Mouse (Mus musculus) forebrain, embryonic 12.5 days (tissue): ENCODE data around the gene Arrdc5. TPM values are rescaled to one million over a fixed set of nuclear protein-coding genes. Genes with fewer than 3 reads are reported as not detected.

Experiments
- ATAC-seq: fragments of 200-750 bp; cut with Nextera tagmentation; 2 replicates; pipeline ENCODE4 v1.8.0; 2017; ENCODE audit warnings: moderate TSS enrichment; ENCODE audit not compliant: low FRiP score
- H3K27ac ChIP-seq: fragments of 300-500 bp; sonication (generic); 2 replicates; pipeline ENCODE4 v1.5.1; 2016; ENCODE audit warnings: mild to moderate bottlenecking
- H3K27me3 ChIP-seq: fragments of 300-500 bp; sonication (generic); 2 replicates; pipeline ENCODE4 v1.6.1; 2016; ENCODE audit warnings: mild to moderate bottlenecking
- H3K36me3 ChIP-seq: fragments of 300-500 bp; sonication (generic); replicated peaks from 2 replicates; pipeline ENCODE4 v1.6.1; 2016; ENCODE audit warnings: mild to moderate bottlenecking
- H3K4me1 ChIP-seq: fragments of 300-500 bp; sonication (generic); 2 replicates; pipeline ENCODE4 v1.6.1; 2016
- H3K4me2 ChIP-seq: fragments of 300-500 bp; sonication (generic); 2 replicates; pipeline ENCODE4 v1.6.1; 2016; ENCODE audit warnings: mild to moderate bottlenecking, moderate library complexity
- H3K4me3 ChIP-seq: fragments of 300-500 bp; sonication (generic); replicated peaks from 2 replicates; pipeline ENCODE4 v1.5.1; 2016; ENCODE audit warnings: mild to moderate bottlenecking
- H3K9ac ChIP-seq: fragments of 300-500 bp; sonication (generic); 2 replicates; pipeline ENCODE4 v1.6.1; 2016; ENCODE audit warnings: mild to moderate bottlenecking
- H3K9me3 ChIP-seq: fragments of 300-500 bp; sonication (generic); 2 replicates; pipeline ENCODE4 v1.6.1; 2016
- WGBS: fragments of 180-500 bp; shearing (Covaris S2); methylation state at CpG from one replicate; pipeline ENCODE4 v1.1.7; 2016; 5-methylcytosine and 5-hydroxymethylcytosine counted together
- polyA plus RNA-seq: library from polyadenylated mRNA; unstranded; fragments of >200 nt; fragmentation: Nextera tagmentation; extraction: Ambion mirVana; gene quantifications from 2 replicates; pipeline ENCODE4 v1.2.1, GENCODE M21; 2016

The Arrdc5 gene
- polyA plus RNA-seq, 1 experiment from 2014 or later: not detected

GRCm38 (mm10) chr17:56326153-56327147 is 26.4 kb upstream of the Arrdc5 start:
- H3K4me1 ChIP-seq: peaks cover 42% of the 10 kb centered on the region
- no peaks in the 10 kb centered on the region for H3K9me3 ChIP-seq
- H3K4me2 ChIP-seq: peak overlapping the region; percentile 97
- ATAC-seq: peak; percentile 57
- peaks cover 19% of the 10 kb centered on the region for H3K36me3 ChIP-seq
- WGBS: 3% methylated on average over 57 of the region's 67 CpGs
- no peaks in the 10 kb centered on the region for H3K27me3 ChIP-seq
- peak overlapping the region; percentile 96 for H3K9ac ChIP-seq
- H3K4me3 ChIP-seq: peak overlapping the region; percentile 84
- peak overlapping the region; percentile 94 for H3K27ac ChIP-seq

DNA sequence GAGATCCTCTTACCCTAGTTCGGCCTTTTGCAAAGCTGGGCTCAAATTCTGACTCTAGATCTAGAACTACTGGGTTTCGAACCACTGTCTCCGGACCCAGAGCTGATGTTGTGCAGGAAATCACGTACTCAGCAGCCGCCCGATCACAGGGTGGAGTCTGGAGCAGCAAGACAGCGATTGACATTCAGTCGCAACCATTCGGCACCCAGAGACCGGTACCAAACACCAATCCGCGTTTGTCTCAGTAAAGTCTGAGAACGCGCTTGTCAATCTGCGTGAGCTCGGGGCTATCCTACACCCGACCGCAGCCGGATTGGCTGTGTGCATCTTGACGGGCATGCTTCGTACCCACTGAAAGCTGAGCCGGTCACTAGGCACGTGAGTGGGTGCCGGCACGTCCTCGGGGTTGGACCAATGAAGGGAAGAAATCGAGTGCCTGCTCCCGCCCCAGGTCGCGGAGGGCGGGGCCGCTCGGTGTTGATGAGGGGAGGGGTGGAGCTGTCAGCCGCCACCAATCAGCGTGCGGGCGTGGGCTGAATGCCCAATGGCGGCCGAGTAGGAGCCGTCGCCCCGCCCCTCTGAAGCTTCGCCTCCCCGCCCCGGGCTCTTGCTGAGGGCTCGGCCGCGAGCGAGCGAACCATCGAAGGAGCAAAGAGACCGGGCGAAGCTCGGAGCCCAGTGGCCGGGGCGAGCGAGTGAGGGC is 25.5 kb upstream of the Arrdc5 start, which contains the start of gene Kdm4b:
Kdm4b (plus strand) TSS at position 613 of the 703 bp plus-strand sequence.
- Histone ChIP-seq H3K4me2 (peak within 1 kb of the TSS; percentile 97), H3K27ac (peak within 1 kb of the TSS; percentile 94), H3K4me1 (peaks cover 36% of the 10 kb centered on the region), H3K36me3 (peaks cover 26% of the 10 kb centered on the region), H3K4me3 (peak within 1 kb of the TSS; percentile 84), H3K9me3 (no peaks in the 10 kb centered on the region), H3K9ac (peak within 1 kb of the TSS; percentile 96), H3K27me3 (no peaks in the 10 kb centered on the region)
- ATAC-seq: peak; percentile 100
- WGBS: under 1% methylated on average over 56 of the region's 57 CpGs

GRCm38 (mm10) chr17:56324419-56324818 is 24.3 kb upstream of the Arrdc5 start:
- no peak overlapping the region for H3K4me2 ChIP-seq
- no peak for ATAC-seq
- no peaks in the 10 kb centered on the region for H3K27me3 ChIP-seq
- H3K9ac ChIP-seq: no peak overlapping the region
- no peak overlapping the region for H3K4me3 ChIP-seq
- peak overlapping the region; percentile 36; the same call in 1 of the 2 replicates for H3K27ac ChIP-seq
- H3K36me3 ChIP-seq: peaks cover 38% of the 10 kb centered on the region
- 63% methylated on average over 3 of the region's 3 CpGs for WGBS
- no peaks in the 10 kb centered on the region for H3K9me3 ChIP-seq
- H3K4me1 ChIP-seq: peaks cover 24% of the 10 kb centered on the region

- Histone ChIP-seq H3K36me3 (peaks cover 92% of the 10 kb centered on the region), H3K9me3 (no peaks in the 10 kb centered on the region), H3K4me2 (no peak overlapping the region), H3K9ac (no peak overlapping the region), H3K27ac (no peak overlapping the region), H3K4me1 (peaks cover 38% of the 10 kb centered on the region), H3K4me3 (no peak overlapping the region), H3K27me3 (no peaks in the 10 kb centered on the region)
- ATAC-seq: no peak
- WGBS: 92% methylated on average over 15 of the region's 15 CpGs
Measured at GRCm38 (mm10) chr17:56309191-56309945, 9.3 kb upstream of the Arrdc5 start.

DNA sequence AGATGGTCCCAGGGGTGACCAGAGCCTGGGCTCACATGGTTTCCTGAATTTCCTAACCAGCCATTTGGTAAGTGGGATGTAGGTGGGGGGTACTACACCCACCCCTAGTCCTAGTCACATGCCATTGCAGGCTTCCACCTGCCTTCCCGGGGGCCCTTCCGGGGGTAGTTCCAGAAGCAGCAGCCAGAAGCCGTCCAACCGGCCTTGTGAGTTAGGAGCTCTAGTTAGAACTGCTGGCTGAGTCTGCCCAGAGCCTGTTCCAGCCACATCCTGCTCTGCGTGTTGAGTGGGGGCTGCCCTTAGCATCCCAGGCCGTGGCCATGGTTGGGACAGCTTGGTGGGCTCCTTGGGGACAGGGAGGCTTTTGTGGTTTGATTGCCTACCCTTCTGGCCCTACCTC is 8.0 kb upstream of the Arrdc5 start:
- no peak overlapping the region for H3K4me3 ChIP-seq
- no peak overlapping the region for H3K27ac ChIP-seq
- peaks cover 80% of the 10 kb centered on the region for H3K36me3 ChIP-seq
- H3K4me2 ChIP-seq: no peak overlapping the region
- ATAC-seq: no peak
- peaks cover 46% of the 10 kb centered on the region for H3K4me1 ChIP-seq
- H3K9ac ChIP-seq: peak overlapping the region; percentile 40; the same call in 1 of the 2 replicates
- 93% methylated on average over 6 of the region's 6 CpGs for WGBS
- H3K9me3 ChIP-seq: no peaks in the 10 kb centered on the region
- H3K27me3 ChIP-seq: no peaks in the 10 kb centered on the region

DNA sequence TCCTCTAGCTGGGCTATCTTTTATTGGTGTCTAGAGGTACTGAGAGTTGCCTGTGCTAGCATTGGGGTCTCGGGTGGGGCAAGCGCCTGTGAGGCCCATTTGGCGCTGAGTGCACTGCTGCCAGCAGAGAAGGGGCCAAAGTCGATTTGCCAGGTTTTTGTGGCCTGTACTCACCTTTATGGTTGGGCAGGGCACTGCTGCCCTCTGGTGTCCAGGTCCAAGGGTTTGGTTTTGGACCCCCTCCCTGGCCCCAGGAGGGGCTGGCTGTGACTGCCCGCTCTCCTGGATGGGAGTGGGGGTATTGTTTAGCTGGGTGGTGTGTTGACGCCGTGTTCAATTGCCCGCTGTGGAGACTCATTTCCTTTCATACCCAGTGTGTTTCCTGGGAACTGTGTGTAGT is 5.7 kb upstream of the Arrdc5 start:
- Histone ChIP-seq H3K4me3 (peak overlapping the region; percentile 85), H3K27me3 (no peaks in the 10 kb centered on the region), H3K36me3 (peaks cover 57% of the 10 kb centered on the region), H3K9me3 (no peaks in the 10 kb centered on the region), H3K9ac (peak overlapping the region; percentile 85; the same call in 1 of the 2 replicates), H3K4me1 (peaks cover 54% of the 10 kb centered on the region), H3K4me2 (peak overlapping the region; percentile 96), H3K27ac (0 out of 2 replicates have a peak overlapping the region, but pooled peaks have one; percentile 5)
- WGBS: 59% methylated on average over 8 of the region's 8 CpGs
- no peak for ATAC-seq

DNA sequence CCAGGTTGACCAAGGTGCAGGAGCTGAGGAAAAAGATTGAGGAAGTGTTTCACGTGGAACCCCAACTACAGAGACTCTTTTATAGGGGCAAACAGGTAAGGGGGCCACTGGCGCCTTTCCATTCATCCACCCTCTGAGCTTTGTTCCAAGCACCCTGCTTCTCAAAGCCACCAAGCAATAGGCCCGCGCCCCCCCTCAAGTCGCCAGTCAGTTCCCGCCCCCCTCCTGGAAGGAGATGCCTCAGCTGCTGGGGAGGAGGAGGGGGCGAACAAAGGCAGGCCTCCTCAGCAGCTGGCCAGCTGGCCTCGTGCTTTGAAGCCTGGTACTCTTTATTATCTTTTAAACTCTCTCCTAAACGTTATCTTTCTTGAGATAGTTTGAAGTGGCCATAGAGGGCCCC is 5.1 kb upstream of the Arrdc5 start:
- Histone ChIP-seq H3K4me1 (peaks cover 54% of the 10 kb centered on the region), H3K27ac (0 out of 2 replicates have a peak overlapping the region, but pooled peaks have one; percentile 5), H3K4me3 (peak overlapping the region; percentile 85), H3K9ac (peak overlapping the region; percentile 85), H3K27me3 (no peaks in the 10 kb centered on the region), H3K36me3 (peaks cover 50% of the 10 kb centered on the region), H3K4me2 (peak overlapping the region; percentile 96), H3K9me3 (no peaks in the 10 kb centered on the region)
- WGBS: 32% methylated on average over 8 of the region's 9 CpGs
- ATAC-seq: no peak

- H3K27ac ChIP-seq: 0 out of 2 replicates have a peak overlapping the region, but pooled peaks have one; percentile 19
Measured at GRCm38 (mm10) chr17:56304718-56305117, 4.6 kb upstream of the Arrdc5 start.

GRCm38 (mm10) chr17:56303847-56304586 is 3.9 kb upstream of the Arrdc5 start:
- Histone ChIP-seq H3K4me3 (peak overlapping the region; percentile 85), H3K27me3 (no peaks in the 10 kb centered on the region), H3K9ac (peak overlapping the region; percentile 85), H3K36me3 (peaks cover 39% of the 10 kb centered on the region), H3K9me3 (no peaks in the 10 kb centered on the region), H3K4me1 (peaks cover 54% of the 10 kb centered on the region), H3K27ac (peak overlapping the region; percentile 91), H3K4me2 (peak overlapping the region; percentile 96)
- peak; percentile 95 for ATAC-seq
- WGBS: under 1% methylated on average over 68 of the region's 68 CpGs

More at GRCm38 (mm10) chr17:56304718-56305117, 4.6 kb upstream of the Arrdc5 start:
- Histone ChIP-seq H3K4me2 (peak overlapping the region; percentile 96), H3K4me1 (peaks cover 54% of the 10 kb centered on the region), H3K9me3 (no peaks in the 10 kb centered on the region), H3K4me3 (peak overlapping the region; percentile 85), H3K9ac (peak overlapping the region; percentile 85), H3K36me3 (peaks cover 46% of the 10 kb centered on the region), H3K27me3 (no peaks in the 10 kb centered on the region)
- no peak for ATAC-seq
- WGBS: 16% methylated on average over 11 of the region's 11 CpGs

DNA sequence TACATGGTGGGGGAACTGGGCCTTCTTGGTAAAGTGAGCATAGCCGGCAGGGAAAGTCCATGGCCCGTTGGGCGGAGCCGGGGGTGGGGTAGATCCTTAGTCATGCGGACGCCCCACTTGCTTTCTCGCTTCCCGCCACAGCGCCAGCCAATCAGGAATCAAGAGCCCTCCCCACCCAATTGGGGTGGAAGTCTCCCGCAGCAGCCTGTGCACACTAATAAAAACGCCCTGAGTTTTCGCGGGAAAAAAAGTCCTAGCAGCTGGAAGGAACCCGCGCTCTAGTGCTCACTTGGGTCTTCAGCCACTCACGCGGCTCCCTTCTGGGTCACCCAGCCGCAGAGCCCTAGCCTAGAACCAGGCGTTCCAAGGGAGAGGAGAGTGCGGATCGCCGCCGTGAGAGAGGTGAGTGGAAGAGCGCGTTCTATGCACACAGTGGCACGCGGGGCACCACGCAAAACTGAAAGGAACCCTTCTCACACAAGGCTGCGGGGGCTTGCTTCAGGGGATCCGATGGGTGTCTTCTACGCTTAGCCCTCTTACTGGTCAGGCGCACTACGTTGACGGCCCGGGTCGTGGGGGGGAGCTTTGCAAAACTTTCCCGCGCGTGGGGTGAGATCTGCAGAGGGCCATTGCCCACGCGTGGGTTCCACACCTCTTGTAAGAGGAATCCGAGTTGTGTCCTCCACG is 3.2 kb upstream of the Arrdc5 start, which contains the start of gene Uhrf1:
Uhrf1 (plus strand) TSS at position 162 of the 687 bp plus-strand sequence.
- Histone ChIP-seq H3K4me2 (peak within 1 kb of the TSS; percentile 96), H3K4me3 (peak within 1 kb of the TSS; percentile 85), H3K4me1 (peaks cover 48% of the 10 kb centered on the region), H3K36me3 (peaks cover 32% of the 10 kb centered on the region), H3K27ac (peak within 1 kb of the TSS; percentile 91), H3K9ac (peak within 1 kb of the TSS; percentile 85), H3K9me3 (no peaks in the 10 kb centered on the region), H3K27me3 (no peaks in the 10 kb centered on the region)
- peak; percentile 82 for ATAC-seq
- WGBS: under 1% methylated on average over 43 of the region's 43 CpGs
